In the genomic region with DNA sequence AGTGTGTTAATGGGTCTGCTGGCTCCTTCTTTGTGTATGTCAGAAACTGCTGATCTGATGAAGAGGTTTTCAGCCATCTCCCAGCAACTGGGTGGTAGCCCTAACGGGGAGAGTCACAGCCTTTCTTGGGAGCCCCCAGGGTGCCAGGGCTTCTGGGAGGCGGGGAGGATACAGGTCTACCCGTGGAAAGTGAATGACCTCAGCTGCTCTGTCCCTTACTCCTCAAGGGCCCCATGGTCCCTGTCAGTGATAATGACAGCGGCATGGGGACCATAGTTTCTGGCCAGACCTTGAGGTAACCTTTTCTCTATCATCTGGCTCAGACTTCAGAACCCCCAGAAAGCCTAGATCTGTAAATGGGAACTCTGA, we compare ENCODE assay signal across 8 mouse cellular contexts. TPM values are rescaled to one million over a fixed set of nuclear protein-coding genes. Genes with fewer than 3 reads are reported as not detected.
A peak's percentile ranks its signal among the peaks of the same experiment; 100 is the strongest.
DNase-seq lines count a peak whose midpoint lies in the region; ATAC-seq and TF ChIP-seq lines count a peak whose summit lies in the region.

No protein-coding gene starts in this region.

- H3K36me3 ChIP-seq in forebrain, embryonic 12.5 days (replicated peaks) = no peaks in the 10 kb centered on the region
- H3K36me3 ChIP-seq in intestine, embryonic 16.5 days (ENCODE audit: control insufficient read depth, insufficient read depth, low read length) = no peaks in the 10 kb centered on the region
- H3K36me3 ChIP-seq in myocyte (ENCODE audit: control insufficient read depth, insufficient read depth) = no peaks in the 10 kb centered on the region

- H3K27me3 ChIP-seq in forebrain, embryonic 12.5 days = peaks cover 4% of the 10 kb centered on the region
- H3K27me3 ChIP-seq in intestine, embryonic 16.5 days (replicated peaks; ENCODE audit: control insufficient read depth, insufficient read depth, low read length) = no peaks in the 10 kb centered on the region
- no peaks in the 10 kb centered on the region for H3K27me3 ChIP-seq in myocyte (ENCODE audit: control insufficient read depth, insufficient read depth, insufficient read length)

- H3K4me3 ChIP-seq in left cerebral cortex, adult 2 months = no peak overlapping the region
- H3K4me3 ChIP-seq in forebrain, embryonic 12.5 days (replicated peaks) = no peak overlapping the region
- H3K4me3 ChIP-seq in intestine, embryonic 16.5 days (ENCODE audit: low read length) = no peak overlapping the region
- H3K4me3 ChIP-seq in myocyte = no peak overlapping the region

- H3K9ac ChIP-seq in forebrain, embryonic 12.5 days = 0 out of 2 replicates have a peak overlapping the region, but pooled peaks have one; percentile 8
- H3K9ac ChIP-seq in intestine, embryonic 16.5 days (ENCODE audit: low read depth, low read length) = no peak overlapping the region

- peak overlapping the region; percentile 77 for H3K27ac ChIP-seq in left cerebral cortex, adult 2 months
- no peak overlapping the region for H3K27ac ChIP-seq in forebrain, embryonic 12.5 days
- peak overlapping the region; percentile 38 for H3K27ac ChIP-seq in intestine, embryonic 16.5 days (ENCODE audit: low read length)

- no peak for ATAC-seq in forebrain, embryonic 12.5 days (ENCODE audit: low FRiP score)
- ATAC-seq in intestine, embryonic 16.5 days = no peak; the same call in 1 of the 2 replicates
- no peak for ATAC-seq in granulocyte monocyte progenitor cell, adult 5-6 weeks (replicated peaks; ENCODE audit: poor library complexity, severe bottlenecking)

- H3K4me1 ChIP-seq in forebrain, embryonic 12.5 days = peaks cover 10% of the 10 kb centered on the region; the same call in 1 of the 2 replicates
- peaks cover 14% of the 10 kb centered on the region for H3K4me1 ChIP-seq in intestine, embryonic 16.5 days (ENCODE audit: control insufficient read depth, insufficient read depth, low read length)

- no peaks in the 10 kb centered on the region for H3K79me2 ChIP-seq in myocyte (ENCODE audit: control insufficient read depth, insufficient read depth)

- DNase-seq in left cerebral cortex, adult 2 months (ENCODE audit: extremely low spot score in 1 of 2, low spot score in 2 of 2) = no peak
- no peak for DNase-seq in left cerebral cortex, adult 11 months (ENCODE audit: low spot score)
- DNase-seq in retina, embryonic 14.5 days (ENCODE audit: low spot score) = no peak
- DNase-seq in natural killer cell, adult 2 months (ENCODE audit: low spot score in 2 of 2) = no peak

- TF ChIP-seq CTCF in left cerebral cortex, adult 2 months (IDR thresholded peaks at IDR 0.05) = no peak

- no peaks in the 10 kb centered on the region for H3K9me3 ChIP-seq in forebrain, embryonic 12.5 days
- no peaks in the 10 kb centered on the region; the same call in 1 of the 2 replicates for H3K9me3 ChIP-seq in intestine, embryonic 16.5 days (ENCODE audit: control insufficient read depth, low read length)

- no peak overlapping the region for H3ac ChIP-seq in myocyte (ENCODE audit: control insufficient read depth, insufficient read length)

- intact Hi-C loops in left cerebral cortex, adult 2 months (cut with DNase I) = loop anchor here (2.0 kb wide), 1 partner anchor 23 kb away; a partner anchor contains a TSS

- WGBS in forebrain, embryonic 12.5 days = 13% methylated on average over 4 of the region's 4 CpGs
- WGBS in intestine, embryonic 16.5 days = 20% methylated on average over 4 of the region's 4 CpGs

- H3K4me2 ChIP-seq in forebrain, embryonic 12.5 days = peak overlapping the region; percentile 45
- no peak overlapping the region for H3K4me2 ChIP-seq in intestine, embryonic 16.5 days (ENCODE audit: low read depth, low read length)
- peak overlapping the region; percentile 66 for H3K4me2 ChIP-seq in myocyte (ENCODE audit: low read depth)

- no peak for TF ChIP-seq POLR2A in myocyte (IDR thresholded peaks at IDR 0.05; ENCODE audit: insufficient read length, low read depth)

TF ChIP-seq in myocyte, 11 proteins besides CTCF, POLR2A, EP300 and RAD21:
- no peak for TF ChIP-seq USF1 (IDR thresholded peaks at IDR 0.05; ENCODE audit: low read depth)
- no peak for TF ChIP-seq E2F4 (IDR thresholded peaks at IDR 0.05; ENCODE audit: insufficient read depth)
- no peak for TF ChIP-seq CEBPB (IDR thresholded peaks at IDR 0.05; ENCODE audit: insufficient read depth, poor library complexity, severe bottlenecking)
- no peak for TF ChIP-seq REST (IDR thresholded peaks at IDR 0.05; ENCODE audit: insufficient read depth, insufficient read length)
- TF ChIP-seq MYOG (IDR thresholded peaks at IDR 0.05; ENCODE audit: control insufficient read depth in 1 of 3, insufficient read depth in 1 of 3, insufficient read length in 2 of 3, low read depth in 2 of 3) = no peak
- no peak for TF ChIP-seq MYOD1 (IDR thresholded peaks at IDR 0.05; ENCODE audit: control insufficient read depth in 1 of 3, insufficient read length in 2 of 3, low read depth in 2 of 3)
- TF ChIP-seq TCF3 (IDR thresholded peaks at IDR 0.05; ENCODE audit: insufficient read length, low read depth) = no peak
- no peak for TF ChIP-seq POLR2AphosphoS2 (IDR thresholded peaks at IDR 0.05; ENCODE audit: insufficient read length, low read depth)
- TF ChIP-seq TCF12 (IDR thresholded peaks at IDR 0.05; ENCODE audit: insufficient read depth, poor library complexity, severe bottlenecking) = no peak
- TF ChIP-seq MAX (IDR thresholded peaks at IDR 0.05; ENCODE audit: low read depth) = no peak
- no peak for TF ChIP-seq SRF (IDR thresholded peaks at IDR 0.05; ENCODE audit: control insufficient read depth, insufficient read length, low read depth)

RNA-seq across cellular contexts. Expression of a gene that starts 23.1 kb away (rescaled TPM):
- total RNA-seq in left cerebral cortex, adult 2 months (2021) = 10 to 100 TPM in 1 of 2 experiments, 1 to 10 TPM in 1; 9.2 to 17.1 TPM
- polyA plus RNA-seq in forebrain, embryonic 12.5 days (2016; fragmentation: Nextera tagmentation; extraction: Ambion mirVana) = 19.2 and 19.3 TPM in 2 replicates
- 26.5 and 28.3 TPM in 2 replicates for polyA plus RNA-seq in intestine, embryonic 16.5 days (2015; fragmentation: Nextera tagmentation; extraction: Ambion mirVana)
- polyA plus RNA-seq in myocyte (2012; fragmentation: generic; extraction: Trizol) = 1.3 TPM
- total RNA-seq in granulocyte monocyte progenitor cell, adult 5-6 weeks (2014; fragmentation: Nextera tagmentation) = not detected in 2 replicates
- total RNA-seq in granulocyte monocyte progenitor cell, adult 5-6 weeks (2017) = not detected in 2 replicates

RNA-seq across cellular contexts. Expression of a gene that starts 35.2 kb away (rescaled TPM):
- 100 to 1,000 TPM; 165 to 172 TPM for total RNA-seq in left cerebral cortex, adult 2 months (2021)
- polyA plus RNA-seq in forebrain, embryonic 12.5 days (2016; fragmentation: Nextera tagmentation; extraction: Ambion mirVana) = 413 and 432 TPM in 2 replicates
- 455 and 503 TPM in 2 replicates for polyA plus RNA-seq in intestine, embryonic 16.5 days (2015; fragmentation: Nextera tagmentation; extraction: Ambion mirVana)
- polyA plus RNA-seq in myocyte (2012; fragmentation: generic; extraction: Trizol) = 519 TPM
- 2,458 and 2,594 TPM in 2 replicates for total RNA-seq in granulocyte monocyte progenitor cell, adult 5-6 weeks (2014; fragmentation: Nextera tagmentation)
- 1,991 and 2,116 TPM in 2 replicates for total RNA-seq in granulocyte monocyte progenitor cell, adult 5-6 weeks (2017)
